Mouse (Mus musculus): ENCODE results near the gene Usp53.

GRCm38 (mm10) chr3:122921676-122922527 is 62.4 kb downstream of the Usp53 start:
- TF ChIP-seq CTCF (IDR thresholded peaks at IDR 0.05; ENCODE audit: control insufficient read depth, insufficient read depth, insufficient read length) (no peak), CEBPB (IDR thresholded peaks at IDR 0.05; ENCODE audit: low read depth) (no peak), MYOG (IDR thresholded peaks at IDR 0.05; ENCODE audit: control insufficient read depth, extremely low read depth, insufficient read length) (no peak)
